Mouse (Mus musculus) heart, embryonic 15.5 days (tissue): ENCODE results near the gene Dcbld2. TPM values are rescaled to one million over a fixed set of nuclear protein-coding genes. Genes with fewer than 3 reads are reported as not detected.

ENCODE experiments used
- ATAC-seq: fragments of 200-750 bp; cut with Nextera tagmentation; replicated peaks from 2 replicates; pipeline ENCODE4 v1.8.0; 2017; ENCODE audit warnings: low read depth, moderate TSS enrichment; ENCODE audit not compliant: insufficient number of reproducible peaks, insufficient read depth, low FRiP score
- H3K27ac ChIP-seq: fragments of 300-500 bp; sonication (generic); 2 replicates; pipeline ENCODE4 v1.5.1; 2015; ENCODE audit warnings: mild to moderate bottlenecking, inconsistent platforms
- H3K27me3 ChIP-seq: fragments of 300-500 bp; sonication (generic); 2 replicates; pipeline ENCODE4 v1.6.1; 2015; ENCODE audit warnings: inconsistent platforms
- H3K36me3 ChIP-seq: fragments of 300-500 bp; sonication (generic); 2 replicates; pipeline ENCODE4 v1.6.1; 2015; ENCODE audit warnings: mild to moderate bottlenecking, inconsistent platforms
- H3K4me1 ChIP-seq: fragments of 300-500 bp; sonication (generic); replicated peaks from 2 replicates; pipeline ENCODE4 v1.6.1; 2015; ENCODE audit warnings: inconsistent platforms
- H3K4me2 ChIP-seq: fragments of 300-500 bp; sonication (generic); 2 replicates; pipeline ENCODE4 v1.6.1; 2015; ENCODE audit warnings: inconsistent platforms, mild to moderate bottlenecking, moderate library complexity
- H3K4me3 ChIP-seq: fragments of 300-500 bp; sonication (generic); 2 replicates; pipeline ENCODE4 v1.5.1; 2015; ENCODE audit warnings: mild to moderate bottlenecking, inconsistent platforms
- H3K9ac ChIP-seq: fragments of 300-500 bp; sonication (generic); 2 replicates; pipeline ENCODE4 v1.6.1; 2015; ENCODE audit warnings: mild to moderate bottlenecking, inconsistent platforms
- H3K9me3 ChIP-seq: fragments of 300-500 bp; sonication (generic); replicated peaks from 2 replicates; pipeline ENCODE4 v1.6.1; 2016; ENCODE audit warnings: inconsistent platforms
- WGBS: fragments of 180-500 bp; shearing (Covaris S2); methylation state at CpG from one replicate; pipeline ENCODE4 v1.1.7; 2015; ENCODE audit warnings: mixed read lengths; 5-methylcytosine and 5-hydroxymethylcytosine counted together
- polyA plus RNA-seq: library from polyadenylated mRNA; unstranded; fragments of >200 nt; fragmentation: Nextera tagmentation; extraction: Ambion mirVana; gene quantifications from 2 replicates; pipeline ENCODE4 v1.2.1, GENCODE M21; 2015

Gene Dcbld2
- polyA plus RNA-seq, 1 experiment from 2014 or later: 10.7 TPM

DNA sequence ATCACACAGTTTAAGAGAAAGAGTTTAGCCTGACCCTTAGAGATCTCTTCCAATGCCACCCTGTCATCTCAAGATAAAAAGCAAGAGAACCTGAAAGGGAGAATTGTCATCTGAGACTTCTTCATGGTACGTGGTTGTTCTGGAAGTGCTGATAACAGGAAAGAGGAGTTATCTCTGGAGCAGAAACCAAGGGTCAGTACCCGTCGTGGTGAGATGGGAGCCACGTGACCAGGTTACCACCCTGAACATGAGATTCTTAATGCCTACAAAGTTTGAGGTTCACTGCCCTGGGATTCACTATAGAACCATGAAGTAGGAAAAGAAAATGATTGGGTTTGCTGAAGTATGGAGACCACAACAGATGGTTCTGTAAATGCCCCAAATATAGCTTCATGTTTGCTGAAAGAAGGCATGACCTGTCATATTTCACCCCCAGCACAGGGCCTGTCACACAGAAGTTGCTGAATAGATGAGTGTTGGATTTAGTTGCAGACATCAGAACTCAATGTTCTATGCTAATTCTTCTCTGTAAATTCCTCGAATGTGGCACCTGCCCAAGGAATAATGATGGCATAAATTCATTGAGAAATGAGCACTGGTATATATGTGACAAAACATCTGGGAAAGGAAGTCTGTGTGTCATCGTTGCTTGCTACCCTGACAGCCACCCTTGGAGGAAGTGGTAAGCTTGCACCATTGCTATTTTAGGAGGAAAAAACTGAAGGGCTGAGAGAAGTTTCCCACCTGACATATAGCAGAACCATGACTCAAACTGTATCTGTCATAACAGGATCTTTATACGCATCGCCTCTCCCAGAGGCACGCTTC, 89.9 kb downstream of the Dcbld2 start:
- Histone ChIP-seq H3K27me3 (no peaks in the 10 kb centered on the region), H3K4me1 (peaks cover 37% of the 10 kb centered on the region), H3K27ac (peak overlapping the region; percentile 83), H3K4me3 (no peak overlapping the region), H3K9me3 (no peaks in the 10 kb centered on the region), H3K36me3 (peaks cover 5% of the 10 kb centered on the region), H3K9ac (no peak overlapping the region), H3K4me2 (peak overlapping the region; percentile 14)
- no peak for ATAC-seq
- WGBS: 44% methylated on average over 9 of the region's 9 CpGs

GRCm38 (mm10) chr16:58499172-58499584, 90.9 kb downstream of the Dcbld2 start:
- H3K36me3 ChIP-seq: no peaks in the 10 kb centered on the region
- peaks cover 37% of the 10 kb centered on the region for H3K4me1 ChIP-seq
- no peaks in the 10 kb centered on the region for H3K9me3 ChIP-seq
- 18% methylated on average over 1 of the region's 1 CpGs for WGBS
- H3K9ac ChIP-seq: no peak overlapping the region
- ATAC-seq: peak; percentile 57
- H3K4me2 ChIP-seq: peak overlapping the region; percentile 14; the same call in 1 of the 2 replicates
- no peaks in the 10 kb centered on the region for H3K27me3 ChIP-seq
- H3K4me3 ChIP-seq: no peak overlapping the region
- peak overlapping the region; percentile 83 for H3K27ac ChIP-seq

- H3K4me2 ChIP-seq: no peak overlapping the region
- no peak overlapping the region for H3K9ac ChIP-seq
- peak overlapping the region; percentile 83 for H3K27ac ChIP-seq
- peaks cover 37% of the 10 kb centered on the region for H3K4me1 ChIP-seq
- no peaks in the 10 kb centered on the region for H3K27me3 ChIP-seq
- H3K9me3 ChIP-seq: no peaks in the 10 kb centered on the region
- ATAC-seq: no peak; the same call in 1 of the 2 replicates
- no peak overlapping the region for H3K4me3 ChIP-seq
- no peaks in the 10 kb centered on the region for H3K36me3 ChIP-seq
- 68% methylated on average over 5 of the region's 5 CpGs for WGBS
Observed at GRCm38 (mm10) chr16:58499650-58500049, 91.4 kb downstream of the Dcbld2 start.

DNA sequence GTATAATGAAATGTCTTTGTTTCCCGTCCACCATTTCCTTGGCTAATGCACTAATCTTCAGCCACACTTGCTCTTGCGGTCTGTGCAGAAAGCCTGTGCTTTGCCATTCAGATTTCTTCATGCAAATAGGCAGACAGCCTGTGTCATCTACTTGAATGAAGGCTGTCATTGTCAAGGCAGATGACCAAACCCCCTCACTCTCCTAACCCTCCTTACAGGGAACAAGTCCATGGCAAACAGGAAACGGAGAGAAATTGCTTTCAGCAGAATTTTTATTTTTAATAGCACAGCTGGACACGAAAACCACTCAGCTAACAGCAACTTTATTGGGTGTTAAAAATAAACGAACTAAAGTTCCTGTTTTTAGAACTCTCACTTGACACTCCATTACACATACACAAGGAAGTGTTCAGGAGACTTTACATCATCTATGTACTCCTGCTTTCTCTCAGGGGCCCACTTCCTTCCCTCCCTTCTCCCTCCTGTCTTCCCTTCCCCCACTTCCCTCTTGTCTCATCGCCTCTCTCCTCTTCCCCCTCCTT, 93.6 kb downstream of the Dcbld2 start:
- Histone ChIP-seq H3K9me3 (no peaks in the 10 kb centered on the region), H3K9ac (no peak overlapping the region), H3K4me1 (peaks cover 37% of the 10 kb centered on the region), H3K27ac (peak overlapping the region; percentile 17), H3K4me2 (no peak overlapping the region), H3K27me3 (no peaks in the 10 kb centered on the region), H3K36me3 (no peaks in the 10 kb centered on the region), H3K4me3 (no peak overlapping the region)
- ATAC-seq: peak; percentile 44; the same call in 1 of the 2 replicates
- 29% methylated on average over 6 of the region's 6 CpGs for WGBS

GRCm38 (mm10) chr16:58502566-58502965, 94.3 kb downstream of the Dcbld2 start:
- no peak overlapping the region for H3K4me2 ChIP-seq
- H3K36me3 ChIP-seq: no peaks in the 10 kb centered on the region
- H3K4me1 ChIP-seq: peaks cover 42% of the 10 kb centered on the region
- H3K27ac ChIP-seq: peak overlapping the region; percentile 17
- H3K9ac ChIP-seq: no peak overlapping the region
- H3K4me3 ChIP-seq: no peak overlapping the region
- no peaks in the 10 kb centered on the region for H3K9me3 ChIP-seq
- no peak for ATAC-seq
- 59% methylated on average over 6 of the region's 6 CpGs for WGBS
- H3K27me3 ChIP-seq: no peaks in the 10 kb centered on the region

DNA sequence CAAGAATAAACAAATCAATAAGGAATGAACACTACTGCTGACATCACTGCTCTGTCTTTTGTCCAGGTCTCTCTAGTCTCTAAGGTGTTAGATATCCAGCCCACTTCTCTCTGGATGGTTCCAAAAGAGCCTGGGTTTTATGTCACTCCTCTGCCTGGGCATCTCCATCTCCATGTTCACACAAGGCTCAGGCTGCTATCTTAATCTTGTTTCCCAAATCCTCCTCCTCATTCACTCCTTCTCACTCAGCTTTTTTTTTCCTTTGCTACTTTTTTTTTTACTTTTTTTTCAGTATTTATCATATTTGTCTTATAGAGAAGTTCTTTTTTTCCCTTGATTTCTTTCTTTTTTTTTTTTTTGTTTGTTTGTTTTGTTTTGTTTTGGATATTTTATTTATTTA, 96.7 kb downstream of the Dcbld2 start:
- no peak for ATAC-seq
- no peaks in the 10 kb centered on the region for H3K27me3 ChIP-seq
- no peaks in the 10 kb centered on the region for H3K9me3 ChIP-seq
- H3K4me2 ChIP-seq: no peak overlapping the region
- no peaks in the 10 kb centered on the region for H3K36me3 ChIP-seq
- H3K4me3 ChIP-seq: no peak overlapping the region
- no peak overlapping the region for H3K9ac ChIP-seq
- H3K27ac ChIP-seq: no peak overlapping the region
- H3K4me1 ChIP-seq: peaks cover 20% of the 10 kb centered on the region

DNA sequence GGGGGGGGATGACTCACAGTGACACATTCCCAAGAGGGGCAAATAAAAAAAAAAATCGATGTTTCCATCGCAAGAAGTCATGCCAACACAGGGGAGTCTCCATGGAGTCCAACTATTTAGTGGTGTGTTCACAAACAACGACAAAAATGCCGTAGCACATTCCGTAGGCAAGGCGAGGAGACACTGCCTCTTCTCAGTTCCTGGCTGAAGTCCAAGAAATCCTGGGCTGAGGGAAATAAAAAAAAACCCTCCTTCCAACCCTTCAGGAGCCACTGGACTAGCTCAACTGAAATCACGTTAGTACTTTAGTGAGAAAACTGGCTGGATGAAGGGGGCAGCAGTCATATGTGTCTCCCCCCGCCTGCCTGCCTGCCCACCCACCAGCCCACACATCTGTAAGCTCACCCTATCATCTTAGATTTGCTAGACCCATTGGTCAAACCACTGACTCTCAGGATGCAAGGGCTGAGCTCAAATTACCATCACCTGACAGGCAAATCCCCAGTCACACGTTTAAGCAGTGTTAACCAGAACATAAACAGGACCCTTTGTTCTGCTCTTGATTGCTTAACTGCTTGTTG, 104.0 kb downstream of the Dcbld2 start:
- peak overlapping the region; percentile 51 for H3K4me2 ChIP-seq
- H3K27ac ChIP-seq: peak overlapping the region; percentile 87
- peak overlapping the region; percentile 9; the same call in 1 of the 2 replicates for H3K4me3 ChIP-seq
- H3K36me3 ChIP-seq: no peaks in the 10 kb centered on the region
- no peaks in the 10 kb centered on the region for H3K9me3 ChIP-seq
- WGBS: 5% methylated on average over 9 of the region's 9 CpGs
- peak; percentile 65 for ATAC-seq
- H3K9ac ChIP-seq: peak overlapping the region; percentile 19; the same call in 1 of the 2 replicates
- H3K4me1 ChIP-seq: peaks cover 41% of the 10 kb centered on the region
- no peaks in the 10 kb centered on the region for H3K27me3 ChIP-seq

DNA sequence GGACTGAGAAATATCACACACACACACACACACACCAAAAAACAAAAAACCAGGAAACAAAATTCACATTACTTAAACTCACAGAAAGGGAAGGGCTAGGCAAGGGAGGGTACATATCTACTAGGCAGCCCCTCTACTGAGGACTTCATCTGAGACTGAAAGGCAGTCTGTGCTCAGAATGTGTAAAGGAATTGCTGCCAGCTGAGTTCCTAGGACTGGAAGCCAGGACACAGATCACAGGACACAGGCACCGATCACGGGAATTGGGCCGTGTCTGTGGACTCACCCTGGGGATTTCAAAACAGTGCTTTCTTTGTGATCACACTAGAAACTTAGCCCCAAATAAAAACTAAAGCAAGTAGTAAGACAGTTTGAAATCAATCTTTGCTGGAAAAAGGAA, 104.6 kb downstream of the Dcbld2 start:
- WGBS: 17% methylated on average over 3 of the region's 3 CpGs
- Histone ChIP-seq H3K9me3 (no peaks in the 10 kb centered on the region), H3K36me3 (no peaks in the 10 kb centered on the region), H3K4me3 (no peak overlapping the region), H3K4me1 (peaks cover 38% of the 10 kb centered on the region), H3K9ac (peak overlapping the region; percentile 24; the same call in 1 of the 2 replicates), H3K4me2 (peak overlapping the region; percentile 51), H3K27ac (peak overlapping the region; percentile 87), H3K27me3 (no peaks in the 10 kb centered on the region)
- 0 out of 2 replicates have a peak, but pooled peaks have one; percentile 40 for ATAC-seq

DNA sequence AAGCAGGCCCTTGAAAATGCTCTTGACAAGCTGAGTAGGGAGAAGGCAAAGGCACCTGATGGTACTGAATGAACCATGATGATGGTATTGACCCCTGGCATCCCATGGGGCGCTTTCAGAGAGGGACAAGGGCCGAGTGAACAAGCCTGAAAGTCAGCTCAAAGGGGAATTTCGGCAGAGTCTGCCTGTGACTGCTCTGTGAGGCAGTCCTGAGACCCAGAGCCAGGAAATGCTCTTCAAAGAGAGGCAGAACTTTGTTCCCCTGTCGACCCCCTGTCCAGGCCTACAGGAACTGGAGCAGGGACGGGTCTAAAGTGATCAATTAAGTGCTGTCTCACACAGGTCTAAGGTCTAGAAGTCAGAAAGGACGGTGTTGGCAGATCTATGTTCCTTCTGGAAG, 105.5 kb downstream of the Dcbld2 start:
- Histone ChIP-seq H3K27me3 (no peaks in the 10 kb centered on the region), H3K4me1 (peaks cover 38% of the 10 kb centered on the region), H3K4me3 (no peak overlapping the region), H3K36me3 (no peaks in the 10 kb centered on the region), H3K9me3 (no peaks in the 10 kb centered on the region), H3K27ac (peak overlapping the region; percentile 87), H3K9ac (0 out of 2 replicates have a peak overlapping the region, but pooled peaks have one; percentile 11), H3K4me2 (peak overlapping the region; percentile 14; the same call in 1 of the 2 replicates)
- no peak for ATAC-seq
- 37% methylated on average over 6 of the region's 6 CpGs for WGBS

GRCm38 (mm10) chr16:58514565-58514964, 106.3 kb downstream of the Dcbld2 start:
- Histone ChIP-seq H3K4me2 (no peak overlapping the region), H3K27ac (no peak overlapping the region), H3K4me3 (no peak overlapping the region), H3K27me3 (no peaks in the 10 kb centered on the region), H3K9ac (no peak overlapping the region), H3K9me3 (no peaks in the 10 kb centered on the region), H3K4me1 (peaks cover 38% of the 10 kb centered on the region), H3K36me3 (no peaks in the 10 kb centered on the region)
- WGBS: 60% methylated on average over 9 of the region's 9 CpGs
- ATAC-seq: no peak

DNA sequence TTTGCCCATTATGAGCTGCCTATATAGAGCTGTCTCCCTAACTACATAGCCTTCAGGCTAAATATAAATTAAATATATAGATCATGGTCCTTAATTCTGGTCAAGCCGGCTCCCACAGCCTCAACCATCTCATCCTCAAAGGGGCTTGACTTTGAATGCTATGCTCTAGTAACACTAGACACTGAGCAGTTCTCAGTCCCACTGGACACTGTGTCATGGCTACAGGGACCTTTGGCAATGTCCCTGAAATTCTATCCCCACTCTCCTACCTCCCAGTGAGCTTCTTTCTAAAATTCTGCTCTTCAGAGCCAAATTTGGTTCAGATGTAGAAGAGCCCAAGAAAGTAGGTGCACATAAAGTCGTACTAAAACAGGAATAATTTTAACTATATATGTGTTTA, 107.9 kb downstream of the Dcbld2 start:
- Histone ChIP-seq H3K4me2 (no peak overlapping the region), H3K27me3 (no peaks in the 10 kb centered on the region), H3K27ac (no peak overlapping the region), H3K4me1 (peaks cover 34% of the 10 kb centered on the region), H3K9ac (no peak overlapping the region), H3K4me3 (no peak overlapping the region), H3K9me3 (no peaks in the 10 kb centered on the region), H3K36me3 (no peaks in the 10 kb centered on the region)
- WGBS: 91% methylated on average over 2 of the region's 2 CpGs
- ATAC-seq: no peak
